Mouse (Mus musculus) liver, postnatal 0 days (tissue): Measurements from ENCODE around the gene Ipcef1. TPM values are rescaled to one million over a fixed set of nuclear protein-coding genes. Genes with fewer than 3 reads are reported as not detected.
A peak's percentile ranks its signal among the peaks of the same experiment; 100 is the strongest.

Experiments used
- ATAC-seq: fragments of 200-750 bp; cut with Nextera tagmentation; 2 replicates; pipeline ENCODE4 v1.8.0; 2017; ENCODE audit warnings: mild to moderate bottlenecking, moderate library complexity
- DNase-seq: peaks from one replicate; pipeline ENCODE4 v3.0.0-alpha.2; 2016
- H3K27ac ChIP-seq: fragments of 300-500 bp; sonication (generic); 2 replicates; pipeline ENCODE4 v1.5.1; 2014; ENCODE audit warnings: antibody characterized with exemption, moderate library complexity, mild to moderate bottlenecking, low read depth
- H3K27me3 ChIP-seq: fragments of 300-500 bp; sonication (generic); 2 replicates; pipeline ENCODE4 v1.6.1; 2014; ENCODE audit warnings: low read length, control low read depth, mixed read lengths; ENCODE audit not compliant: insufficient read depth
- H3K36me3 ChIP-seq: fragments of 300-500 bp; sonication (generic); replicated peaks from 2 replicates; pipeline ENCODE4 v1.6.1; 2014; ENCODE audit warnings: mild to moderate bottlenecking, control low read depth, low read length, moderate library complexity, mixed read lengths; ENCODE audit not compliant: insufficient read depth
- H3K4me1 ChIP-seq: fragments of 300-500 bp; sonication (generic); 2 replicates; pipeline ENCODE4 v1.6.1; 2014; ENCODE audit warnings: antibody characterized with exemption, mild to moderate bottlenecking, control low read depth; ENCODE audit not compliant: insufficient read depth
- H3K4me2 ChIP-seq: fragments of 300-500 bp; sonication (generic); 2 replicates; pipeline ENCODE4 v1.6.1; 2014; ENCODE audit warnings: low read depth, mild to moderate bottlenecking, low read length, moderate library complexity, mixed read lengths
- H3K4me3 ChIP-seq: fragments of 300-500 bp; sonication (generic); 2 replicates; pipeline ENCODE4 v1.5.1; 2014; ENCODE audit warnings: low read depth, low read length
- H3K9ac ChIP-seq: fragments of 300-500 bp; sonication (generic); replicated peaks from 2 replicates; pipeline ENCODE4 v1.6.1; 2014; ENCODE audit warnings: mild to moderate bottlenecking, moderate library complexity
- H3K9me3 ChIP-seq: fragments of 300-500 bp; sonication (generic); 2 replicates; pipeline ENCODE4 v1.6.1; 2016; ENCODE audit warnings: mild to moderate bottlenecking, control low read depth, low read length, mixed read lengths
- CTCF ChIP-seq: sonication (generic); IDR thresholded peaks from 2 replicates; pipeline ENCODE4 v1.5.1; 2016; ENCODE audit warnings: antibody characterized with exemption, low read depth
- EP300 ChIP-seq: IDR thresholded peaks from 2 replicates; pipeline ENCODE4 v1.6.1; 2016; ENCODE audit warnings: antibody characterized with exemption, low read depth, mild to moderate bottlenecking
- WGBS: fragments of 180-500 bp; shearing (Covaris S2); extraction: QIAGEN DNeasy Blood & Tissue Kit; methylation state at CpG from one replicate; pipeline ENCODE4 v1.1.7; 2014; ENCODE audit not compliant: insufficient replicate concordance; 5-methylcytosine and 5-hydroxymethylcytosine counted together
- polyA plus RNA-seq: library from polyadenylated mRNA; unstranded; fragments of >200 nt; fragmentation: Nextera tagmentation; extraction: Ambion mirVana; gene quantifications from 2 replicates; pipeline ENCODE4 v1.2.1, GENCODE M21; 2015

Gene Ipcef1
- polyA plus RNA-seq, 1 experiment from 2014 or later: 1.1 TPM

GRCm38 (mm10) chr10:6982751-6983151 is 69.5 kb downstream of the Ipcef1 start:
- WGBS: 53% methylated on average over 2 of the region's 2 CpGs
- DNase-seq: no peak
- peak overlapping the region; percentile 85 for H3K27ac ChIP-seq

GRCm38 (mm10) chr10:6980236-6980635 is 72.0 kb downstream of the Ipcef1 start:
- TF ChIP-seq CTCF: no peak
- TF ChIP-seq EP300: no peak
- H3K9me3 ChIP-seq: no peaks in the 10 kb centered on the region
- no peaks in the 10 kb centered on the region for H3K27me3 ChIP-seq
- ATAC-seq (no peak), DNase-seq (no peak)
- peak overlapping the region; percentile 52 for H3K4me2 ChIP-seq
- WGBS: 15% methylated on average over 6 of the region's 6 CpGs
- peak overlapping the region; percentile 22; the same call in 1 of the 2 replicates for H3K4me3 ChIP-seq
- H3K27ac ChIP-seq: no peak overlapping the region; the same call in 1 of the 2 replicates
- H3K4me1 ChIP-seq: no peaks in the 10 kb centered on the region; the same call in none of the 2 replicates
- no peak overlapping the region for H3K9ac ChIP-seq
- H3K36me3 ChIP-seq: no peaks in the 10 kb centered on the region

More at GRCm38 (mm10) chr10:6982751-6983151, 69.5 kb downstream of the Ipcef1 start:
- Histone ChIP-seq H3K9me3 (no peaks in the 10 kb centered on the region), H3K4me2 (peak overlapping the region; percentile 11; the same call in 1 of the 2 replicates), H3K9ac (no peak overlapping the region), H3K4me1 (no peaks in the 10 kb centered on the region; the same call in none of the 2 replicates), H3K36me3 (no peaks in the 10 kb centered on the region), H3K27me3 (no peaks in the 10 kb centered on the region), H3K4me3 (no peak overlapping the region)
- TF ChIP-seq CTCF (no peak), EP300 (no peak)
- peak; percentile 36; the same call in 1 of the 2 replicates for ATAC-seq

- no peak for ATAC-seq
- no peaks in the 10 kb centered on the region for H3K27me3 ChIP-seq
- H3K4me2 ChIP-seq: peak overlapping the region; percentile 52
- WGBS: 26% methylated on average over 8 of the region's 8 CpGs
- DNase-seq: no peak
- H3K4me3 ChIP-seq: peak overlapping the region; percentile 22
- H3K4me1 ChIP-seq: no peaks in the 10 kb centered on the region; the same call in none of the 2 replicates
- no peaks in the 10 kb centered on the region for H3K36me3 ChIP-seq
- H3K27ac ChIP-seq: no peak overlapping the region
- H3K9me3 ChIP-seq: no peaks in the 10 kb centered on the region
- TF ChIP-seq EP300 (no peak), CTCF (no peak)
- no peak overlapping the region for H3K9ac ChIP-seq
Observed at GRCm38 (mm10) chr10:6979789-6980188, 72.5 kb downstream of the Ipcef1 start.

GRCm38 (mm10) chr10:6979216-6979615 is 73.1 kb downstream of the Ipcef1 start:
- DNase-seq (no peak), ATAC-seq (no peak)
- Histone ChIP-seq H3K4me2 (peak overlapping the region; percentile 52), H3K4me3 (peak overlapping the region; percentile 22), H3K9ac (no peak overlapping the region), H3K27ac (no peak overlapping the region), H3K36me3 (no peaks in the 10 kb centered on the region), H3K27me3 (no peaks in the 10 kb centered on the region), H3K9me3 (no peaks in the 10 kb centered on the region), H3K4me1 (no peaks in the 10 kb centered on the region; the same call in none of the 2 replicates)
- 41% methylated on average over 7 of the region's 7 CpGs for WGBS
- TF ChIP-seq CTCF (no peak), EP300 (no peak)

- TF ChIP-seq EP300 (no peak), CTCF (no peak)
- 81% methylated on average over 1 of the region's 1 CpGs for WGBS
- Histone ChIP-seq H3K27me3 (no peaks in the 10 kb centered on the region), H3K9ac (no peak overlapping the region), H3K9me3 (no peaks in the 10 kb centered on the region), H3K36me3 (no peaks in the 10 kb centered on the region), H3K4me1 (no peaks in the 10 kb centered on the region; the same call in none of the 2 replicates), H3K4me3 (no peak overlapping the region), H3K27ac (no peak overlapping the region), H3K4me2 (no peak overlapping the region)
- DNase-seq (no peak), ATAC-seq (no peak)
Observed at GRCm38 (mm10) chr10:6978733-6979132, 73.5 kb downstream of the Ipcef1 start.

GRCm38 (mm10) chr10:6977843-6978242 is 74.4 kb downstream of the Ipcef1 start:
- H3K9ac ChIP-seq: no peak overlapping the region
- H3K27ac ChIP-seq: no peak overlapping the region
- no peak for DNase-seq
- 60% methylated on average over 2 of the region's 2 CpGs for WGBS
- no peak overlapping the region for H3K4me3 ChIP-seq
- no peaks in the 10 kb centered on the region for H3K9me3 ChIP-seq
- H3K27me3 ChIP-seq: no peaks in the 10 kb centered on the region
- no peak for ATAC-seq
- no peaks in the 10 kb centered on the region; the same call in none of the 2 replicates for H3K4me1 ChIP-seq
- H3K4me2 ChIP-seq: no peak overlapping the region
- H3K36me3 ChIP-seq: no peaks in the 10 kb centered on the region
- TF ChIP-seq EP300 (no peak), CTCF (no peak)

- Histone ChIP-seq H3K9ac (no peak overlapping the region), H3K4me1 (0 out of 2 replicates have a peak, but pooled peaks cover 3% of the 10 kb centered on the region), H3K27ac (no peak overlapping the region), H3K4me2 (no peak overlapping the region), H3K9me3 (no peaks in the 10 kb centered on the region), H3K36me3 (no peaks in the 10 kb centered on the region), H3K4me3 (no peak overlapping the region), H3K27me3 (no peaks in the 10 kb centered on the region)
- WGBS: 63% methylated on average over 1 of the region's 1 CpGs
- TF ChIP-seq EP300: no peak
- TF ChIP-seq CTCF: no peak
- ATAC-seq (no peak), DNase-seq (no peak)
Observed at GRCm38 (mm10) chr10:6968334-6968733, 83.9 kb downstream of the Ipcef1 start.
